Mouse (Mus musculus) ES-E14 (cell line): ENCODE measurements around the gene Fam20a. TPM values are rescaled to one million over a fixed set of nuclear protein-coding genes. Genes with fewer than 3 reads are reported as not detected.

Experiments used
- DNase-seq: peaks from one replicate; pipeline ENCODE4 v3.0.0-alpha.2; 2013; ENCODE audit warnings: low read depth, low spot score
- H3K27ac ChIP-seq: 2 replicates; pipeline ENCODE4 v1.5.1; 2012; ENCODE audit warnings: low read depth, mild to moderate bottlenecking, low read length, moderate library complexity, mixed read lengths; ENCODE audit not compliant: poor library complexity, insufficient read depth, severe bottlenecking
- H3K36me3 ChIP-seq: 2 replicates; pipeline ENCODE4 v1.6.1; 2012; ENCODE audit warnings: mild to moderate bottlenecking, low read length, moderate library complexity, mixed read lengths; ENCODE audit not compliant: control insufficient read depth, poor library complexity, insufficient read depth, severe bottlenecking
- H3K4me1 ChIP-seq, 2 experiments: fragments of 150-350 bp in 1 of 2; sonication (generic) in 1 of 2; 2 replicates each; pipeline ENCODE4 v1.6.1; 2012; ENCODE audit warnings: low read length in 2 of 2, mild to moderate bottlenecking in 1 of 2, mixed read lengths in 1 of 2; ENCODE audit not compliant: control insufficient read depth in 2 of 2, insufficient read depth in 2 of 2, poor library complexity in 1 of 2
- H3K4me3 ChIP-seq, 2 experiments: fragments of 150-350 bp in 1 of 2; sonication (generic) in 1 of 2; 2 replicates each; pipeline ENCODE4 v1.5.1; 2012; ENCODE audit warnings: low read length in 2 of 2, low read depth in 1 of 2, mild to moderate bottlenecking in 1 of 2, mixed read lengths in 1 of 2; ENCODE audit not compliant: insufficient read depth in 1 of 2, poor library complexity in 1 of 2, severe bottlenecking in 1 of 2
- H3K9ac ChIP-seq: 2 replicates; pipeline ENCODE4 v1.6.1; 2012; ENCODE audit warnings: low read depth, mild to moderate bottlenecking, low read length, mixed read lengths; ENCODE audit not compliant: poor library complexity, insufficient read depth, severe bottlenecking
- H3K9me3 ChIP-seq: fragments of 150-350 bp; sonication (generic); 2 replicates; pipeline ENCODE4 v1.6.1; 2012; ENCODE audit warnings: low read depth, mild to moderate bottlenecking, low read length; ENCODE audit not compliant: control insufficient read depth, insufficient read depth
- CHD2 ChIP-seq: IDR thresholded peaks from 2 replicates; pipeline ENCODE4 v1.6.1; 2014; ENCODE audit warnings: mild to moderate bottlenecking, low read depth, low read length, inconsistent platforms
- HCFC1 ChIP-seq: IDR thresholded peaks from 2 replicates; pipeline ENCODE4 v1.6.1; 2012; ENCODE audit warnings: low read length, inconsistent platforms, borderline replicate concordance; ENCODE audit not compliant: insufficient read depth
- MAFK ChIP-seq: IDR thresholded peaks from 2 replicates; pipeline ENCODE4 v1.6.1; 2014; ENCODE audit warnings: mild to moderate bottlenecking, low read depth, low read length, inconsistent platforms; ENCODE audit not compliant: insufficient read depth
- ZC3H11A ChIP-seq: IDR thresholded peaks from 2 replicates; pipeline ENCODE4 v1.6.1; 2012; ENCODE audit warnings: low read depth, mild to moderate bottlenecking, inconsistent platforms, low read length, borderline replicate concordance
- ZNF384 ChIP-seq: IDR thresholded peaks from 2 replicates; pipeline ENCODE4 v1.6.1; 2012; ENCODE audit warnings: low read depth, low read length, inconsistent platforms
- in situ Hi-C, 2 experiments: fragments of 600-800 bp; cut with MboI; formaldehyde crosslinking; loops; one replicate each; pipeline ENCODE4 v1.15.1; 2025; ENCODE audit warnings: low sequenced_read_pairs in 2 of 2, inconsistent platforms in 1 of 2; ENCODE audit not compliant: unreplicated experiment in 2 of 2
- total RNA-seq: library from RNA; depleted of rRNA; stranded (reverse); fragments of 300-350 nt; gene quantifications from 2 replicates; pipeline ENCODE4 v1.2.3, GENCODE M21; 2012

Fam20a gene
- total RNA-seq, 1 experiment, result 0.45 TPM

DNA sequence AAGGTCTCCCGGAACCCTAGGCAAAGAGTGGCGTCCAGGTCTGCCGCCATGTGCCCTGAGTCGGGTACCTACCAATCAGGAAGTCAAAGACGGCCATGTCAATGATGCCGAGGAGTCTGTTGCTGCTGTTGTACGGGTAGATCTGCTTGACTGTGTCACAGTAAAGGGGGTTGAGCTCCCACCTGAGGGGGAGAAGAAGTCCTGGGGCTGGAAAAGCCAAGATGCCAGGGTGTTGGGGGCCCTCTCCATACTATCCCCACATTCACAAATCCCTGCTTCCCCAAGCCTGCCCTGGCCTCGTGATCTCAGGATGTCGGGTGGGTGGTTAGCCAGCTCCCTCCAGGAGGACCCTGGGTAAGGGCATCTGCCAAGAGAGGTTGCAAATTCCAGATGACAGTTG, 46.3 kb downstream of the Fam20a start:
- in situ Hi-C loops, result no loop called here
- no peaks in the 10 kb centered on the region for H3K9me3 ChIP-seq
- no peak overlapping the region for H3K9ac ChIP-seq
- H3K4me3 ChIP-seq, result no peak overlapping the region
- peaks cover 2 to 4% of the 10 kb centered on the region in 2 experiments; a peak in 2 of 4 replicates for H3K4me1 ChIP-seq
- TF ChIP-seq MAFK (no peak), ZC3H11A (no peak), ZNF384 (no peak), CHD2 (no peak), HCFC1 (no peak)
- no peak for DNase-seq
- no peaks in the 10 kb centered on the region for H3K36me3 ChIP-seq
- no peak overlapping the region for H3K27ac ChIP-seq

DNA sequence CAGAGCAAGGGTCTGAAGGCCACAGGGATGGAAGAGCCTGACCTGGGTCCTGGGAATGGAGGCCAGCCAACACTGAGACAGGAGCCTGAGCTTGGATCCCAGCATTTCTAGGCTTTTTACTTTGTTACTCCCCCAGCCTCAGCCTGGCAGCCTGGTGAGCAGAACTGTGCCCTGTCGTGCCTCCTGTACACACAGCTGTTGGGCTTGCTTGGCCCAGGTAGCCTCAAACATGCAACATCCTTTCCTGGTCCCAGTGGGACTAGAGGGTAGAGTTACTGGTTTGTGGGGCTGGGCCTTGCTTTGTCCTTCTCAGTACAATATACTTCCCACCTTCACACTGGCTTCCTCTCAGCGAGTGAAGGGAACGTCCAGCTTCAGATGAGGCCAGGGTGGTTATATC, 46.9 kb downstream of the Fam20a start:
- no peak overlapping the region for H3K9ac ChIP-seq
- no peak overlapping the region for H3K27ac ChIP-seq
- in situ Hi-C loops, result no loop called here
- H3K9me3 ChIP-seq, result no peaks in the 10 kb centered on the region
- H3K4me1 ChIP-seq, result peaks cover 2 to 4% of the 10 kb centered on the region in 2 experiments; a peak in 2 of 4 replicates
- TF ChIP-seq MAFK, result no peak
- TF ChIP-seq ZNF384, result no peak
- no peak for TF ChIP-seq HCFC1
- TF ChIP-seq CHD2, result no peak
- TF ChIP-seq ZC3H11A, result no peak
- DNase-seq, result no peak
- H3K4me3 ChIP-seq, result no peak overlapping the region
- no peaks in the 10 kb centered on the region for H3K36me3 ChIP-seq

DNA sequence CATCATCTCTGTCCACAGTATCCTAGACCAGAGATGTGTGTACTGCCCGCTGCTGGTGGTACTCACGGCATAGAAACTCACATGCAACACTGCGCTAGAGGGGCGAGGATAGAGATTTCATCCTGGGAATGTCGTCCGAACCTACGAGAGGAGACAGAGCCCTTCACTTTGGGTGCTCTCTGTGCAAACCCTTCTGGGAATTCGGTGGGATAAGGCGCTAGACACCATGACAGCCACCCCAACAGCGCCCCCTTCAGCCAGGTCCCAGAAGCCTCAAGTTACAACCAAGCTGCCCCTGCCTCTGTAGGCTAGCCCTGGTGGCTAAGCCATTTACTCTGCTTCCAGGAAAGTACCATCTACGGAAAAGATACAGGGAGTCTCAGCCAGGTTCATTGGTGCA, 47.5 kb downstream of the Fam20a start:
- H3K4me3 ChIP-seq, result no peak overlapping the region
- TF ChIP-seq ZC3H11A (no peak), CHD2 (no peak), MAFK (no peak), ZNF384 (no peak), HCFC1 (no peak)
- peaks cover 4% of the 10 kb centered on the region; the same call in 1 of the 2 replicates for H3K36me3 ChIP-seq

DNA sequence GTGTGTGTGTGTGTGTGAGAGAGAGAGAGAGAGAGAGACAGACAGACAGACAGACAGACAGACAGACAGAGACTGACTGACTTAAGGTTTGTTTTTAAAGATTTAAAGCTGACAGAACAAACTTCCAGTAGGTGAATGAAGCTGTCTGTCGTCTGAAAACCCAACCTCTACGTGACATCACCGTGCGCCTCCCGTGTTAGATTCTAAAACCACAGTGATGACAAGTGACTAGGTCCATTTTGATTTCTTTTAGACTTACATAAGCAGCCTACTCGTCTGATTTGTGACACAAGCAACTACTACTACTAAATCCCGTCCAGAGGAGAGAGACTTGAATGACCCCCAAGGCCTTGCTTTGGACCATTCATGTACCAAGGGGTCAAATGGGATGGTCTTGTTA, 48.3 kb downstream of the Fam20a start:
- DNase-seq, result no peak
- H3K4me3 ChIP-seq, result no peak overlapping the region
- TF ChIP-seq HCFC1 (no peak), ZNF384 (no peak), MAFK (no peak), ZC3H11A (no peak), CHD2 (no peak)
- in situ Hi-C loops, result loop anchor here in 1 of 2 experiments (5.0 kb wide), 1 partner anchor 189 kb away; no protein-coding TSS in a partner anchor
- peaks cover 4% of the 10 kb centered on the region; the same call in 1 of the 2 replicates for H3K36me3 ChIP-seq
- H3K9me3 ChIP-seq, result no peaks in the 10 kb centered on the region
- no peak overlapping the region for H3K9ac ChIP-seq
- no peak overlapping the region for H3K27ac ChIP-seq
- peaks cover 2 to 4% of the 10 kb centered on the region in 2 experiments; a peak in 2 of 4 replicates for H3K4me1 ChIP-seq

More for the DNA sequence above, 47.5 kb downstream of the Fam20a start:
- no peak for DNase-seq
- in situ Hi-C loops, result loop anchor here in 1 of 2 experiments (5.0 kb wide), 1 partner anchor 188 kb away; no protein-coding TSS in a partner anchor
- Histone ChIP-seq H3K9ac (no peak overlapping the region), H3K4me1 (peaks cover 2 to 4% of the 10 kb centered on the region in 2 experiments; a peak in 2 of 4 replicates), H3K9me3 (no peaks in the 10 kb centered on the region), H3K27ac (no peak overlapping the region)
